Mouse (Mus musculus) heart, adult 9 months (tissue): ENCODE data around the gene Pacsin3.

Experiments
- DNase-seq, 2 experiments: peaks; one replicate each; pipeline ENCODE4 v3.0.0; 2022; ENCODE audit warnings: low spot score in 2 of 2

The Pacsin3 gene

DNA sequence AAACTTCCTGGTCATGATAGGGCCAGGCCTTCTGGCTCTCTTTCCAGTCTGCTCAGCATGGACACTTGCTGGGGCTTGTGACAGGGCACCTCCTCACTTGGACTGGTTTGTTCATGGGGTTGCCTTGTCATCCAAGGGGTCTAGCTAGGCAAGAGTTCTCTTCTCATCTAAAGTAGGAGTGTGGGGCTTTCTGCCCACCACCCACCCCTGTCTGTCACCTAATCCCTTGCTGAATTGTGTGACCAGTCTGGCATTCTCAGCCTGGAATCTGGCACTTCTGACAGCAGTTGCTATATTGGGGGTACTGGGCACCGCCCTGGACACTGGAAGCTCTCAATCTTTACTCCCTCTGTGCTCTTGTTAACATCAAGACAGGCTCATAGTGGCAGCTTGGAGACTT, 3.7 kb downstream of the Pacsin3 start:
- peak in 1 of 2 experiments; percentile 50 for DNase-seq

DNA sequence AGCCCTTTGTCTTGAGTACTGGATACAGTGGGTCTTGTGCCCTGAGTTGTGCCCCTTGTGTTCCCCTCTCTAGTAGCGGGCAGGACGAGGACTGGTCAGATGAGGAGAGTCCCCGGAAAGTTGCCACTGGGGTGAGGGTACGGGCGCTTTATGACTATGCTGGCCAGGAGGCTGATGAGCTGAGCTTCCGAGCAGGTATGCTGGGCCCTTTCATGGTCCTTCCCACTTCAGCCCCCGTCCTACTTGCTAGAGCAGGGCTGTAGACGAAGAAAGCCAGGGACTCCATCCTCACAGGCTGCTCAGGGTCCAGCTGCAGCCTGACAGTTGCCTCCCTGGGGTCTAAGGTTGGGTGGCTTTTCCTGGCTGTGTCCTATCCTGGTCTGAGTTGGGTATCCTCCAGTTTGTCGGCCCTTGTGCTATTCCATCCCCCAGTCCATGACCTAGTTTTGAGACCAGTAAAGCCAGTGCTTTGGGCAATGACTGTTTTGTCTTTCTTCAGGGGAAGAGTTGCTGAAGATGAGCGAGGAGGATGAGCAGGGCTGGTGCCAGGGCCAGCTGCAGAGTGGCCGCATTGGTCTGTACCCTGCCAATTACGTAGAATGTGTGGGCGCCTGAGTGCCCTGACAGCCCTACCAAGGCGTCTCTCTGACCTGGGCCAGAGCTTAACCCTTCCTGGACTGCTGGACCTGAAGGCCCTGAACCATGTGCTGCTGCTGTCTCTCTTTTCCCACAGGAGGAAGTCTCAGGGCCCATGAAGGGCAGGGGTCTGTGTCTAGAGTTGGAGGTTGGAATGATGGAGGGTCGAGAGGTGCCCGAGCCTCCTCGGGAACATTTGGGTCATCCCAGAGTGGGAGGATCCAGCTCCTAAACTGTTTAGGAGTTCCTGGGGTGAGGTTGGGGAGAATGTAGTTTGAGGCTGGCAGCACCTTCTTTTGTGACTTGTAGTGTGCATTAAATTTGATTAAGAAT, 8.2 kb downstream of the Pacsin3 start:
- no peak for DNase-seq

- peak; percentile 98 to 100 for DNase-seq
These were observed 9.2 kb downstream of the Pacsin3 start, which contains the start of gene Arfgap2 for GRCm38 (mm10) chr2:91264711-91265681. Arfgap2 (plus strand) TSS chr2:91264974.

GRCm38 (mm10) chr2:91268042-91268441, 12.3 kb downstream of the Pacsin3 start:
- DNase-seq = no peak

DNA sequence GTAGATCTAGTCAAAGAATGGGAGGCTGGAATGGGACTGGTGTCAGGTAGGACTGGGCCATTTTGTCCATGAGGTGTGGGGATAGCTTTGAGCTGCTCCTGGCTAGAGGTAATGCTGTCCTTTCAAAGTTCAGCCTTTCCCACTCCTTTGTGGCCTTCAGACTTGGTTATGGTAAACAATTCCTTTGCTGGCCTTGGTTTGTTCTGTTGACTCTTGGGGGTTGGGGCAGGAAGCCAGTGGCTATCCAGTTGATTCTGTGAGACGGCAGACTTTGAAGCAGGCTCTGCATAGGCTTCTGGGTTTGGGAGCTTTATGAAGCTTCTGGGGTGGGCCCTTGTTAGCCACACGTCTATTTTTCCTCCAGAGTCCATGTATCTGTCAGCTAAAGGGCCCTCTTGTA, 13.0 kb downstream of the Pacsin3 start:
- no peak for DNase-seq

- no peak for DNase-seq
These were observed 14.0 kb downstream of the Pacsin3 start for GRCm38 (mm10) chr2:91269687-91270133.

GRCm38 (mm10) chr2:91278749-91279371, 23.1 kb downstream of the Pacsin3 start:
- DNase-seq = no peak

DNA sequence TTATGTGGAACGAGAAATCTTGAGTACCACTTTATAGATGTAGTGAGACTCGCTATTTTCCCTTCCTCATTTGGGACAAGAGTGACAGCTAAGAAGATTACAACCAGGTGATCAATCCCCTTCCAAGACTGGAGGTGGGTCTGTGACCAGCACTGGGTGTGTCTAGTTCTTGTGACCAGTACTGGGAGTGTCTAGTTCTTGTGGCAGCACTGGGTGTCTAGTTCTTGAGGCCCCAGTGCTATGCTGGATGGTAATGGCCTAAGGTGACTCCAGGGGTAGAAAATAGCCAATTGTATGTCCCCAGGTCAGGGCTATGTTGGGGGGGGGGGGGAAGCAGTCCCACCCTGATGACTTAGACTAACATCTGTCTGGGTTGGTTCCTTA, 23.6 kb downstream of the Pacsin3 start:
- no peak for DNase-seq

GRCm38 (mm10) chr2:91281366-91281765, 25.6 kb downstream of the Pacsin3 start:
- no peak for DNase-seq

DNA sequence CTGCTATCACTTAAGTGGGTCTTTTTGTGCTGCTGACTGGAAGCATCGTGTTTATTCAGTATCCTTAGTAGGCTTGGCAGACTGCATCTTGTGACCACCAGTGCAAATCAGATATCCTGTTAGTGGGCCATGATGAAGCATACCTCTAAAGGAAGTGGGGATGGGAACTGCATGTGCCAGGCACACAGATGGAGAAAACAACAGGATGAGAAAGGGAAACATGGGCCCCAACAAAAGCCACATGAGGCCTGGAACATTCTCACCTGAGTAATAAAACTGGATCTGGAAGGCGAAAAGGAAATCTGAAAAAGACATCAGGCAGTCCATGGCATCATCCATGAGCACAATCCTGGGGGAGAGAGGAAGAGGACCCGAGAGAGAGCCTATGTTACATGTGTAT, 28.2 kb downstream of the Pacsin3 start:
- no peak for DNase-seq

DNA sequence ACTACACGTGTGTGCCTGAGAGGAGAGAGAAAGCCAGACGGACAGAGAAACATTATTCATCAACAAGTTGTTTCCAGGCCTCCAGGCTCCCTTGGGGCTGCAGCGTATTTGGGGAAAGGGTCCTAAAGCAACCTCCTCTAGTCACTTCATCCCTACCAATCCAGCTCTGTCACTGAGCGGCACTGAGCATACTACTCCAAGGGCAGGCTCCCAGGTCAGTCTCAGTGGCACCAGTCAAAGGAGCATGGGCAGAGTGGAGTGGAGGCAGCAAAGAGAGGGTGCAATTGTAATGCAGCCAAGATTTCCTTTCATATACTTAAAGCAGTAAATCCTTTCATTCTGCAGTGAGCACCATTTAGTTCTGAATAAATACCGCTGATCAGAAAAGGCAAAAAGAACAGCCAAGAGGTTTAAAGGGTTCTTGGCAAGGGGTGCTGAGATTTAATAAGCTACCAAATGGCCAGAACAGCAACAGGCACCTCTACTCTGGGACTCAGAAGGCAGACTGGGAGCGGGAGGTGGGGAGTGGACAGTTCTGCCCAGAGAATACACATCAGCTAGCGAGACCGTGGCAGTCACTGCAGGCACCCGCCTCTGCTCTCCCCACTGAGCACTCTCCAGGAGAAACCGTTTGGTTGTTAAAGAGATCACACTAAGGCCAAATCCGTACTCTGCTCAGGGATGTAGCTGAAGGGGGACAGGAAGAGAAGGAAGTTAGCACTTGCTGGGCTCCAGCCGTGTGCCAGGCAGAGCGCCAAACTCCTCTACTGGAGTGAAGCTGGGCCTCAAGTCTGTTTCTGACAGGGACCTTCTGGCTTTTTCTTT, 28.8 kb downstream of the Pacsin3 start:
- peak; percentile 37 to 44 for DNase-seq

DNA sequence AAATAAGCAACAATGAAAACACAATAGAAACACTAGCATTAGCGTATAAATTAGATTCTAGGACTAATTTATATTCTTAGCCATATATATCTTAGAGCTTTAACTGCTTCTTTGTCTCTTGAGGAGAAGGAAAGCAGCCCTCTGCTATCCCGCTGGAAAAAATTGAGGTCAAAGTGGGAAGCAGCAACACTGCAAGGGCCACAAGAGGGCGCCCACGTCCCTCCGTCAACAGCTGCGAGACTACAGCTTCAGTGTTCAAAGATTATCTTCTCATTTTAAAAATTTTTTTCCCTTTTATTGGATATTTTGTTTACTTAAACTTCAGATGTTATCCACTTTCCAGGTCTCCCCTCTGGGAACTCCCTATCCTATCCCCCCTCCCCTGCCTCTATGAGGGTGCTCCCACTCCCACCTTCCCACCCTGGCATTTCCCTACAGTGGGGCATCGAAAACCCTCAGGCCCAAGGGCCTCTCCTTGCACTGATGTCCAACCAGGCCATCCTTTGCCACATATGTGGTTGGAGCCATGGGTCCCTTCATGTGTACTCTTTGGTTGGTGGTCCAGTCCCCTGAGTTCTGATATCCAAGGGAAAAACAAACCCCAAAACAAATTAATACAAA, 30.2 kb downstream of the Pacsin3 start:
- DNase-seq = peak in 1 of 2 experiments; percentile 72

- DNase-seq = no peak
These were observed 31.8 kb downstream of the Pacsin3 start for GRCm38 (mm10) chr2:91287563-91287962.

DNA sequence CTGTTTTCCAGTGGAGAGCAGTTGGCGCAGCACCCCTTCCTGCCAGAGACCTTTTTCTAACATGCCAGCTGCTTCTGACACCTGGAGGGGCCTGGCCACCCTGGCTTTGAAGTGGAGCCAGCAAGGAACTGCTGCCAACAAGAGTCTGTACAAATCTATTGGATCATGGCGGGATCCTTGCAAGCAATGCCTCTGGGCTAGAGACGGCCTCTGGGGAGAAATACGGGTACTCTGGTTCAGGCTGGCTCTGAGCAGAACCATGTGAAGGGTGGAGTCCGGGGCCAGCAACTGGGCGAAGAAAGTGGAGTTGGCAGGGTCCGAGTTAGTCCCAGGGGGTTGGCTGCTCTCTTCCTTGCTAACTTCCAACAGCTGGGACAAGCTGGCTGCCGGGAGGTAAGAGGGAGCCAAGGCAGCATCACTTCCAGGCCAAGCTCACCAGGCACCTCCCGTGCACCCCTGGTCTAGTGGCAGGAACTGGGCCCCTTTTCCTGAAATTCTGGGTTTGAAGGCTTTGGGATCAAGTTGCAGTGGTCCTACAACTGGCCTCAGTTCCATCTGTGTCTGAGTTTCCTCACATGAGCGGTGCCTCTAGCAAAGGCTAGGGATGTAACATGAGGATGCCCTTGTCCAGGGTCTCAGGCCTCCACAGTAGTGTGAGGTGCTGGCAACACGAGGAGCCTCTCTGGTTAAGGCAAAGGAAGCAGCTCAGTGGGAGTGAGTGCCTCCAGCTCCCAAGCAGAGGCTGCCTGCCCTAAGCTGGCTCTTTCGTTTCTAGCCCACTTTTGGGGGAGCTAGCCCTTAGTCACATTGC, 35.6 kb downstream of the Pacsin3 start:
- DNase-seq = peak; percentile 65 to 67

DNA sequence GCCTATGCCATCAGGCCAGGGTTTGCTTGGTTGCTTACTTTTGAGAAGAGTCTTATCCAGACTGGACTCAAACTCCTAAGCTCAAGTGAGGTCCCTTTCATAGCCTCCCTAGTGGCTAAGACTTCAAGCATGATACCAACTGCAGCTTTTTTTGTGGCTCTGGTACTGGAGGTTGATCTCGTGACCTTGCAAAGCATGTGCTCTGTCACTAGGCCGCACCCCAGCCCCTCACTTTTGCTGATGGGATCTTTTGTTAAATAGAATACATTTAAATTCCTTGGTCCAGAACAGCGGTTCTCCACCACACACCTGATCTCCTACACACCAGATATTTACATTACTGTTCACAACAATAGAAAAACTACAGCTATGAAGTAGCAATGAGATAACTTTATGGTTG, 38.5 kb downstream of the Pacsin3 start:
- DNase-seq = no peak

- no peak for DNase-seq
These were observed 40.1 kb downstream of the Pacsin3 start for GRCm38 (mm10) chr2:91295895-91296294.

DNA sequence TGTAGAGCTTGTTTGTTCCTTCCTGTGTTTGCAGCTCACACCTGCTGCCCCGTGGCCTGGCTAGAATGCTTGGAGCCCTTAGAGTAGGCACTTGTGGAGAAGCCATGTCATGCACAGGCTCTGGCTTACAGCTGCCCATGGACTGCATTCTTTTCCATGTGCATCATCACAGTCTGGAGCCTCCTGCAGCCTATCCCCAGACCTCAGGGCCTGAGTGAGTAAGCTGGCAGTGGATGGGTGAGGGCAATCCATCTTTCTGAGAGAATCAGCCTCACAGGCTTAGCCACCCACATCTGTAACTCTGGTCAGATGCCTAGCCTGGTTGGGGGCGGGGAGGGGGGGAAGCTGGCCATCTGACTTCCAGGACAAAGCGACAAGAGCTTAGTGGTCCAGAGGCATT, 43.4 kb downstream of the Pacsin3 start:
- no peak for DNase-seq

GRCm38 (mm10) chr2:91300784-91301183, 45.0 kb downstream of the Pacsin3 start:
- DNase-seq = no peak

GRCm38 (mm10) chr2:91301836-91302235, 46.1 kb downstream of the Pacsin3 start:
- DNase-seq = no peak
